Mouse (Mus musculus): ENCODE measurements at regions not wholly inside any gene's neighbourhood (a gene's known extent, or its start where the extent isn't known, plus 50 kb on each side); places are given as distances from the start of the nearest gene placed in this dataset.

DNA sequence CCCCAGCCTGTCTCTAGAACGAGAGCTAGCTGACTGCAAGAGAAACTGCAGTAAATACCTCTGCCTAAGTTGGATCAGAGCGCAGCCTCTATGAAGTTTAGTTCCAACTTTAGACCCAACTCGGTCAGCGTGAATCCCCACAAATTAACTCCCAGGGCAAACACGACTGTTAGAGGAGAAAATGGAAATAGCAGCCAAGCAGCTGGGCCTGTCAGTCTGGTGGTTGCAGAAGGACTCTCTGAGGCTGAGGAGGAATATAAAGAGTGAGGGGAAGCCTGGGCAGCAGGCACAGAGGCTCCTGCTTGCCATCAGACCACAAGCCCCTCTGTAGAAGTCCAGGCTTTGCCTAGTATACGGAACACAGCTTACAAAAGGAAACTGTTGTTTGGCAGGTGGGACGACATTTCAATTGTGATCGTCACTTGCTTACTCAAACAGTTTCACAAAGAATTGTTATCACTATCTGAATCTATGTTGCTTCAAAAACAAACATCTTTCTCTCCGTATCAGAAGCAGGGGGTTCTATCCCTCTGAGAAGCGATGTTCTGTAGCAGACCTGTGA, 135.0 kb downstream of the Lmo4 start:
- no peak for DNase-seq

DNA sequence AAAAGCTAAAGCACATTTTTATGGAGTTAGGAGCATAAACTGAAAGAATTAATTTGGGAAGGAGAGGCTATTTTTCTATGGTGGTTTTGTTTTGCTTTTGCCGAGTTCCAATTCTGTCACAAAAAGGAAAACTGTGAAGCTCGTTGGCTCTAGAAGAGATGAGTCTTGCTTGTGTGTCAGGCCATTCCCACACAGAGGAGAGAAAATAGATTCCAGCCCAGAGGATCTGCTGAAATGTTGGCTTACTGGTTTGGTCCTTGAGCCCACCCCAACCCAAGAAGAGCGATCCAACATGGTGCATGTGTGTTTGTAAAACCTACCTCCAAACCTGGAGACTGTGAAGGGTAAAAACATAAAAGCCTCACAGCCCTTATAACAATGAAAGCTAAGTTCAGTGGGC, 138.0 kb downstream of the Lmo4 start:
- no peak for DNase-seq

DNA sequence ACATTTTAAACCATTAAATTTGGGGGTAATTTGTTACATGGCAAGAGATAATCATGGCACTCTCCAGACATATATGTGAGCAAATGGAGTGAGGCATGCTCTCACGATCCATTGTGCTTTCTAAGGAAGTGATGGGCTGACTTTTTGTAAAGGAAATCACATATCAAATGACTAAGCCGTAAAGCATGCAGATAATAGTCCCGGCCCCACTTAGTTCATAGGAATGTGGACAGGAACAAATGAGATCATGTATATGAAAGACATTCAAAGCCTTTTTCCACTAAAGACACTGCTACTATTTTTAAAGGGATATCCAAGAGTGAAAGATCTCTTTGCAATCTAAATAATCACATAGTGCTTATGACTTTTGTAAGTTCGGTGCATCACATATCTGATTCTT, 146.9 kb downstream of the Lmo4 start:
- DNase-seq, result no peak

DNA sequence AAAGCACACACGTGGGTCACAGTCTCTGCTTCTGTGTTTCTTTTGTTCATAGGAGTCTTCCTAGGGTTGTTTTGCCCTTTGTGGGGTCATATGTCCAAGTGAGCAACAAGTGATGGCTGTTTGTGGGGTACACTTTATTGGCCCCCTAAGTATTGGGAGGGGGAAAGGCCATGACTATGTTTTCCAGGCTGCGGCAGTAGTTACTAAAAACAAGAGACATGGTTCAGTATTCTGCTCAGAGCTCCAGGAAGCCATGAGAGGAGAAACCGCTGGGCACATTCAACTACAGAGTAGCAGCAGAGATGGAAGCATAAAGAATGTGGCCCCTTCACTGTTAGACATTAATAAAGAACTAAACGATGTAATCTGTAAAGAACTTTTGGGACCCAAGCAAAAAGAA, 154.7 kb downstream of the Lmo4 start:
- no peak for DNase-seq

DNA sequence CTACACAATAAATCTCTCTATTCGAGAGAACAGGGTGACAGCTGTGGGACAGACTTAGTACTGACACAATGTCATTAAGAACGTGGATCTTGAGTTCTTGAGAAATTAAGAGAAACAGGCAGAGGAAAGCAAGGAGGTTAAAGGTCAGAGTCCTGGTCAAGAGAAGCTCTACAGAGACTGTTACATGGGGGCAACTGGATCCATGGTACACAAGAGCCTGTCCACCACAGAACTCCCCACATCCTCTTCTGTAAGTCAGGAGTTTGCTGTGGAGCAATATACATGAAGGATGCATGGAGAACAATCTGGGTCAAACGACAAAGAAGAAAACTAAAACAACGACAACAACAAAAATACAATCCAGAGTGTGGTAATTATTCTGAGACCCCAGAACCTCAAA, 155.8 kb downstream of the Lmo4 start:
- DNase-seq, result no peak

DNA sequence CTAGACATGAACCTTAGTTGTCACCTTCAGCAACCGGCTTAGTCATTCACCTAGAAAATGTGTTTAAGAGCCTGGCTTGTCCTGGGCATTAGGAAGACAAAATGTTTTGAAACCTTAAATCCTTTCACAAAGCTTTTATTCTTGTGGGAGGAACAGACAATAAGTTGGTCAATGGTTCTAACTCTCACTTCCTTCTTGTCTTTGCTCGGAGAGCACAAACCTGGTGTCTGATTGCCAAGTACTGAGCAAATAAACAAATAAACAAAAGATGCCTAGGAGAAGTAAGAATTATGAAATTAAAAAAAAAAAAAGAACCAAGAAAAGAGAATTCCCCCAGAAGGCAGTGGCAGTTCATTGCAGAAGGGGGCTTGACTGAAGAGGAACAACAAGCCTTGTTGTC, 160.7 kb downstream of the Lmo4 start:
- DNase-seq, result no peak

DNA sequence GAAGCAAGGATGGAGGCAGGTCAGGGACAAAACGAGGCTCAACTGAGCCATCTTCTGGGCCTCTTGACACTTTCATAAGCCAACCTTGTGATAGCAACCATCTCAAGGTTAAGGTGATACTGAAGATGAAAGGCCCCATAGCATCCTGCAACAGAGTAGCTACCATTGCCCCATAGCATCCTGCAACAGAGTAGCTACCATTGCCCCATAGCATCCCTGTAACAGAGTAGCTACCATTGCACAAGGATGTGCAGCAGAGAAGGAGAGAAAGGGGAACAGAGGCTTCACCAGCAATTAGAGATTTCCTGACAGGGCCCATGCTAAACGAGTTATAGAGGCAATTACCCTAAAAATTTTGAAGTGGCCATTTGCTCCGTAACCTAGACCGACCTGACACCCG, 163.2 kb downstream of the Lmo4 start:
- no peak for DNase-seq

DNA sequence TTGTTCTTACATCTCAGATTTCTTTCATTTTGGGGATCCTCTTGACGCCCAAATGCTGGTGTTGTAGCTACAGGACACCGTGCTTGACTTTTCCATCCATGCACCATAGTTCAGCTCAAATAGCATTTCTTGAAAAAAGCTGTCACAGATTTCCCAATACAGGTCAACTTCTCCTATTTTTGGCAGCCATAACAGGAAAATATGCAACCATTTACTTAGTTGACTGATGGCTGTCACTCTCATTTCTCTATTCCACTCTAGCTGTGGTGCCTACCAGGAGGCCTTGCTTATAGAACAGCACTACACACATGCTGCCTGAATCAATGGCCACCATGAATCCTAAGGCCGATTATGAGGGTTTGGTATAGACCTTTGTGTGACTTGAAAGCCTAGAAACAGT, 165.5 kb downstream of the Lmo4 start:
- no peak for DNase-seq

DNA sequence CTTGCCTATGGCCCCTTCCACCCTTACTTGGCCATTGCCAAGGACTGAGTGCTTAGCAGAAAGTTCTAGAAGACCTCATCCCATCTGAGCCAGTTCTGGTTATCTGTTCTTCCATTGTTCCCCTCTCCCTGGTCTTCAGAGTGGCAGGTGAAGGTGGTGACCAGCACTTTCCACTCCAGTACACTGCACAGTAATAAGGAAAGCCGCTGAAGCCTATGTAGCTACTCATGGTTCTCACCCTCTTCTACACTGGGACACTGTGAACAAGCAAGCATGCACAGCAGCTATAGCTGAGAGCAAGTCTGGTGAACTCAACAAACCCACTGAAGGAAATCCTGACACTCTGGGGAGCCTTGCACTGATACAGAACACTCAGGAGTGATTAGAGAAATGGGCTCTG, 175.4 kb downstream of the Lmo4 start:
- DNase-seq, result no peak

DNA sequence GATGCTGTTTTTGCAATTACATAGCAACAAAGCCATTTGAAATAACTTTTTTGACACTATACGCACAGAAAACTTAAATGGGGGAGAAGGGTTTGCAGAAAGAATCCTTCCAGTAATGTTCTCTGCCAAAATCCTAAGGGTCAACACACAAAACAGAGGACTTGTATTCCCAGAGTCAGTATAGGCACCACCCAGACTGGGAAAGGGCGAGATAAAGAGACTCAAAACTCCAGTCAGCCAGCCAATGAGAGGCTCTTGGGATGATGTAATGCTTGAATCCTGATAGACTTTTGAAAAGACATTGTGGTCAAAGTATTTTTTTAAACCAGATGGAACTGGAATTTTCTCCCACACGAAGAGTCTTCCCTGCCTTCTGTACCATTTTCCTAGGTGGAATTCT, 175.9 kb downstream of the Lmo4 start:
- no peak for DNase-seq

DNA sequence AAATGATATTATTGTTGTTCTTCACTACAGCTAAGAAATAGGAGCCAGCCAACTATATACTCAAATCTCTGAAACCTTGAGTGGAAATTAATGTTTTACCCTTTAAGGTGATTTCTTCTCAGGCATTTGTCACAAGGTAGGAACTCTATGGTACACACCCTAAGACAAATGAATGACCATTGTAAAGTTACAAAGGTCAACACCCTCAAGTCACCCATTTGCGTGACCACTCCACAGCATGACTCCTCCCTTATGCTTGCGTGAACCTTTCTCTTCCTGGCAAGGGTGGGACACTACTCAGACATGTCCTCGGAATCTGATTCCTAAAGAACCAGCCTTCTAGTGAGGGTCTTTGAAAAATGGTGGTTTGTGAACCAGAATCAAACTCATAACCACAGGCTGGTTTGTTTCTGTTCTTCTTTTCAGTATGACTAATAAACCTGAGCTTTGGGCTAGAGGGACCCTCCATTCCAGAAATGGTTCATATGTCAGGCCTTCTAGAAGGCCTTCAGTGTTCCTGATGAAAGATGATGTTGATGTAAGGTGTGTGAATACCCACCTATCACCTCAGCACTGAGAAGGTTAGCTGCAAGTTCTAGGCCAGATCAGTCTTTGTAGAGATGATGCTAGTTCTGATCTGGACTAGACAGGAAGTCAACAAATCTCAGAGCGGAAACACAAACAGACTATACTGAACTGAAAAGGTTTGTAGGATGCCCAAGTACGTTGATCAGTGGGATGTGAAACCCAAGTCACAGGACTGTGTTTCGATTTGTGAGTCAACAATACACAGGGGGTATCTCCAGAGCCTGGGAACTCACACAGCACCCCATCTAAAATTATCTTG, 177.7 kb downstream of the Lmo4 start:
- DNase-seq, result no peak

DNA sequence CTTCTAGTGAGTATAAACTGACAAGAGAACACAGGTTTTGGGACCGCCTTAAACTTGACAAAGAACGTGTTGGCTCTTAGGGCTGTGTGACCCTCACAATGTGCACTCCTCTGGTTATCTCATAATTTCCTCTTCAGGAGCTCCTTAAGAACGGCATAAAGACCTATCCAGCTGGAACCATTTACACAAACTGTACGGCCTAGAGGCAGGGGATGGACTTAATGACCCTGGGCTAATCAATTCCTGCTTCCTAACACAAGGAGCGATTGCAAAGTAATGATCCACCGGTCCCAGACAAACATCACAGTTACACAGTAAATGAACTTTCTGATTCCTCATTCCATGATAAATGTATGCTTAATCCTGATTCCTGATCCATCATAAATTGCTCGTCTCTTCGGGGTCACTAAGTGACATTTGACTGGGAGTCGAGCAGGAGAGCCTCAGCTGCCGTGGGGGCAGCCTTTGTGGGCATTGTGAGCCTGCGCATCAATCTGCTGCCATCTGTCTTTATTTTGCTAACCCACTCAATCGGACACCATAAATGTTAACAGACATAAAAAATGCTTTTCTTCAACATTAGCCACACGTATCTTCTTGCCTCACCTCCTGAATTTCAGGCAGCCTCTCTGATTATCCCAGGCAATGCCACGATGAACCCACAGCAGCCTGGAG, 179.4 kb downstream of the Lmo4 start:
- DNase-seq, result no peak

DNA sequence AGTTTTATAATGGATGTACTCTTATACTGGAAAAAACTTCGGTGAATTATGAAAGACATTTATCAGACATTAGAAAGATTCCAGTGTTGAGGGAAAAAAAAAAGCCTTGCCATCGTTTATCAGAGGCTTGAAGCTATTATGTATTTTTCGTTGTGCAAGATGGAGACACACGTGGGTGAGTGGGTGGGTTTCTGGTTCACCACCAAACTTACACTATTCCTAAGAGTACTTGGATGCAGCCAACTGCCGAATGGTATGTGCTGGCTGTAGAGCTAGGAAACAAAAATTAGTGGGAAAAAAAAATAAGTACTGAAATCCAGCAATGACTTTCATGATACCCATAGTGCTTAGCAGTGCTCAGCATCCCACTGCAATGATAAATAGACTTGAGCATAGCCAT, 180.8 kb downstream of the Lmo4 start:
- DNase-seq, result no peak

DNA sequence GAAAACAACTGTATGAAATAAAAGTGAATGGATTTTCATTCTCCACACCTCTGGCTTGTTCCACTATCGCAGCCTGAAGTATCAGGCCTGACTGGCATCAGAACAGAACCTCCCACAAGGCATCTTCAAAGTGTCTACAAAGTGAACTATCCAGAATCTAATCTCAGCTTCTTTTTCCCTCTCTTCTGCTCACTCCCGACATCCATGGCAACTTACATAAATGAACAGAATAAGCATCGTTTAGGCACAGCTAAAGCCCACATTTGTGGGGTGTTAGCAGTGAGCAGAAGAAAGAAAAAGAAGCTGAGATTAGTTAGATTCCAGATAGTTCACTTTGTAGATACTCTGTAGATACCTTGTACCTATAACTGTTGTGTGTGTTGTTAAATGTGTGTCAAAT, 182.0 kb downstream of the Lmo4 start:
- no peak for DNase-seq

DNA sequence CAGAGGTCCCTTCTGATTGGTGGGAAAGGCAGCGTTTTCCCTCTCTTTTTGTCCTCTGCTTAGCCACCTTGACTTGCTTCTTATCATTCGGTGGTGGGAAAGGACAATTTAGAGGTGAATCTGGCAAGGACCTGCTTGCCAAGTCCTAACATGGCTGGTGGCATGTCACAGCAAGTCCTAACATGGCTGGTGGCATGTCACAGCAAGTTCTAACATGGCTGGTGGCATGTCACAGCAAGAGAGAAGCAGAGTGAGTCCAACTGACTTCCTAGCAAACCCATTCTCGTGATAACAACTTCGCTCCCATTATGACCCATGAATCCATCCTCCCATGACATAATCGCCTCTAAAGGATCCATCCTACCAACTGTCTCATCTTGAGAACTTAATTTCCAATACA, 183.1 kb downstream of the Lmo4 start:
- no peak for DNase-seq

DNA sequence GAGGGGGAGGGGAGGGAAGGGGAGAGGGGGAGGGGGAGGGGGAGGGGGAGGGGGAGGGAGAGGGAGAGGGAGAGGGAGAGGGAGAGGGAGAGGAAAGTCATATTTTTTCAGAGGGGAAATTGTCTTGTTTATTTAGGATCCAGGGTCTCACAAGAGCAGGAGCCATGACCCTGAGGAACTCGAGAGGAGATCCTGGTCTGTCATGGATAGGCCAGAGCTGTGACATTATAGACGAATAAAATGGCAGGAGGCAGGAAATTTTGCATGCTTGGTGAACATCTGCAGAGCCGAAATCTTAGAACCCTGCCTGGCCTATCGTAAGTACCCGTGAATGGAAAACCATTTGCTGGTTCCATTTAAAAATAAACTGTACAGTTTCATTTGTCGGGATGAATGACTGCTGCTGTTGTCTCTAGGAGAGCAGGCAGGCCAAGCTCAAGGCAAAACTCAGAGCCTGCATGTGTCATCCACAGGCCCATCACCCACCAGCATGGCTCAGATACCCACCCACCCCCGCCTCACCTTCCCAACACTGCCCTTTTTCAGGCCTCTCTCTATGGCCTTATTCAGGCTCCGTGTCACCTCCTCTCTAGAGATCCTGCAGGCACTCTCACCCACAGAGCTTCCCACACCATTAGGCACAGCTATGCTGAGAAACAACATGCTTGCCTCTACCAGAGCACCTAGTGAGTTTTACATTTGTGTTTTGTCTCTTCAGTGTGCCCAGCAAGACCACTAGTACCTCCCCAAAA, 184.7 kb downstream of the Lmo4 start:
- no peak for DNase-seq

DNA sequence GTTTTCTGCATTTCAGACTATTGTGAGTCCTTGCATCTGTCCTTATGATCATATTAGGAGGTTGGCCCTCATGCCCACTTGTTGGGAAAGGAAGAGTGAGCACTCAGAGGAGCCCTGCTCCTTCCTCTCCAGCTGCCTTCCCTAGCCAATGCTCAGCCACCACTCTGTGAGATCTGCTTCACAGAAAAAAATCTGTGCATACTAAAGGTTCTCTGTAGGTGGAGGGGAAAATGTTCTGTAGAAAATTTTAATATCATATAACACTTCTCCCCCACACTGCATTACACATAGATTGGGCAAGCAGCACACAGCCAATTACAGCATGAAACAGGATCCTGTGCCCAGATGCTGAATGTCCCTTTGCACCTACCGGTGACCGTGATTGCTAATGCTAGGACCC, 185.7 kb downstream of the Lmo4 start:
- no peak for DNase-seq

DNA sequence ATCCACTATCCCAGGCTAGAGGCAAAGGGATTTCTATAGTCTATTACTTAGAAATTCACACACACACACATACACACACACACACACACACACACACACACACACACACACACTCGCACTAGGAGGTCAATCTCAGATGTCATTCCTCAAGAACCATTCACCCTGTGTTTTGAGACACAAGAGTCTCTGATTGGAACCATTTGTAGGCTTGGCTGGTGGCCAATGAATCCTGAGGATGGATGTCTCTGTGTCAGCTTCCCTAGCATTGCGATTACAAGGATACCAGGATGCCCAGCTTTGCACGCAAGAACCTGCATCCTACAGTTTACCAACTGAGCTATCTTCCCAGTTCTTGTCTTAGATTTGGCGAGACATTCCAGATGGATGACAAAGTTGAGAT, 186.5 kb downstream of the Lmo4 start:
- no peak for DNase-seq

DNA sequence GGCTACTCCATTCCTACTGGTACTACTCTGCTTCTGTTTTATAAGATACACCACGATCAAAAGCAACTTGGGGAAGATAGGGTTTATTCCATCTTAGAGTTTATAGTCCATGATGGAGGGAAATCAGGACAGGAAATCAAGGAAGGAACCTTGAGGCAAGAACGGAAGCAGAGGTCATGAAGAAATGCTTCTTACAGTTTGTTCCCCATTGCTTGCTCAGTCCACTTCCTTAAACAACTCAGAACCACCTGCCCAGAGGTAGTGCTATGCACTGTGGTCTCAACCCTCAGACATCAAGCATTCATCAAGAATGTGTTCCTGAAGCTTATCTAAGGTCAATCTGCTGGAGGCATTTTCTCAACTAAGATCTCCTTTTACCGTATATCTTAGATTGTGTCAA, 189.8 kb downstream of the Lmo4 start:
- DNase-seq, result no peak

DNA sequence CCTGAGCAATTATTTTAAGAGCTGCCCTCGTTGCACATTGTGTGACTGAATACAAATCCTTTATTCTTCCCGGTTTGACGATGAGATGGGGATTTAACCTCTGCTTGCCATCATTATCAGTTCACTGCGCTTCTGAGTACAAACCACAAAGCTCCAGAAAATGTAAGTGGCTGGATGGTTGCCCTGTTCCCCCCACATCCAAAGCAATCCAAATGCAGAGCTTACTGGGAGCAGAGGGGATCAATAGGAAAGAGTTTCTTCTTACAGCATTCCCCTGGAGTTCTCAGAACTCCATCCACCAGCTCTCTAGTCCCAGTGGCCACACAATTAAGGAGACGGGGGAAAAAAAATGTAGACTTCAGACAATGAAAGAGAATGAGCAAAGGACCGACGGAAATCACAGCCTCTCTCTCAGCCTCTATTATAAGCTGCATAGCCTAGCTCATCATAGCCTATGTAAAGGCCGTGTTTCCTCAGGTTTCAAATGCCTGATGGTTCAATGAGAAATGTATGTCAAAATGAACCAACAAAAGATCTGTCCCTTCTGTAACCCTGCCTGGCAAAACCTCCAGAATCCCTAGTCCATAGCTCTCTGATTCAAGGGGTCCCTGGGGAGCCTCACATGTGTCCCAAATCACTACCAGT, 191.4 kb downstream of the Lmo4 start:
- DNase-seq, result no peak

DNA sequence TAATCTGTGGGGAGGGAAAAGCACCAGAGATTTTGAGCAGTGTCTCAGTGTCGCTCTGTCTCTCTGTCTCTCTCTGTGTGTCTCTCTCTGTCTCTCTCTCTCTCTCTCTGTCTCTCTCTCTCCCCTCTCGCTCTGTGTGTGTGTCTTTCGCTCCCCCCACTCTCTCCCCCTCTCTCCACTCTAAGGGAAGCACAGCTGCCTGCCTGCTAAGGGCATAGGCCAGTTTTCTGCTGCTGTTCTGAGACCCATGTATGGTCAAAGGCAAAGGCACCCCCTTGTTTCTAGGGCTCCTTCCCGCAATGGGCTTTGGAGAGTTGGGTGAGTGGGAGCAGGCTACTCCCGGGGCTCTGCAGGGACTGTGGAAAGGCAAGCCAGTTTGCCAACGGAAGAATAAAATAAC, 192.2 kb downstream of the Lmo4 start:
- no peak for DNase-seq

DNA sequence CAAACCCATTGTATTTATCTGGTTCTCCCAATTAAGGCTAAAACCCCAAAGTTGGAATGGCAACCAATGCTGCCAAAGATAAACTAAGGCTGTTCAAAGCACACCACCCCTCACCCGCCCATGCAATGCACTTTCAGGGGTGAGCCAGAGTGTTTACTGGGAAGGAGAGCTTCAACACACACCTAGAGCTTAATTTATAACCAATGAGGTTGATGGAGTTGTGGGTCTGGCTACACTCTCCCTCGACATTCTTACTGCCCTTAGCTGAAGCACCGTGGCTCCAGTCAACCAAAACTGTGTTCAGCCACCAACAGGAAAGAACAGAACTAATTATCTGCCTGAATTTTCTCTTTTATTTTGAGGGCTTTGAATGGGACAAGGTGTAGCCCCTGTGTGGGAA, 192.8 kb downstream of the Lmo4 start:
- DNase-seq, result no peak

All from adrenal gland, postnatal 25 days (tissue).